Mouse (Mus musculus): ENCODE results near the gene Mid1.
"Not testable (repeated sequence)": the region's sequence is repeated elsewhere in the genome, so short reads cannot be mapped to it uniquely, and the experiment has no call there.

Mid1 gene

GRCm38 (mm10) chrX:169983401-169984165 lies 298.6 kb downstream of the Mid1 start:
- not testable (repeated sequence) for ATAC-seq (ENCODE audit: insufficient number of reproducible peaks, low FRiP score, low TSS enrichment)

GRCm38 (mm10) chrX:169984331-169984730 lies 299.3 kb downstream of the Mid1 start:
- ATAC-seq (ENCODE audit: insufficient number of reproducible peaks, low FRiP score, low TSS enrichment) = not testable (repeated sequence)

- not testable (repeated sequence) for ATAC-seq (ENCODE audit: insufficient number of reproducible peaks, low FRiP score, low TSS enrichment)
These were observed 299.9 kb downstream of the Mid1 start for GRCm38 (mm10) chrX:169984853-169985252.

- peak; percentile 11; the same call in 1 of the 2 replicates for ATAC-seq (ENCODE audit: insufficient number of reproducible peaks, low FRiP score, low TSS enrichment)
These were observed 300.8 kb downstream of the Mid1 start for GRCm38 (mm10) chrX:169985796-169986195.

- ATAC-seq (ENCODE audit: insufficient number of reproducible peaks, low FRiP score, low TSS enrichment) = peak; percentile 85
These were observed 301.7 kb downstream of the Mid1 start for GRCm38 (mm10) chrX:169986519-169987367.

- peak; percentile 18 for ATAC-seq (ENCODE audit: insufficient number of reproducible peaks, low FRiP score, low TSS enrichment)
These were observed 302.4 kb downstream of the Mid1 start for GRCm38 (mm10) chrX:169987368-169987837.

- ATAC-seq (ENCODE audit: insufficient number of reproducible peaks, low FRiP score, low TSS enrichment) = peak; percentile 12
These were observed 303.7 kb downstream of the Mid1 start for GRCm38 (mm10) chrX:169988571-169989218.

- ATAC-seq (ENCODE audit: insufficient number of reproducible peaks, low FRiP score, low TSS enrichment) = peak; percentile 22; the same call in 1 of the 2 replicates
These were observed 304.2 kb downstream of the Mid1 start for GRCm38 (mm10) chrX:169989219-169989595.

- ATAC-seq (ENCODE audit: insufficient number of reproducible peaks, low FRiP score, low TSS enrichment) = not testable (repeated sequence)
These were observed 305.0 kb downstream of the Mid1 start for GRCm38 (mm10) chrX:169989691-169990631.

- ATAC-seq (ENCODE audit: insufficient number of reproducible peaks, low FRiP score, low TSS enrichment) = not testable (repeated sequence)
These were observed 306.3 kb downstream of the Mid1 start for GRCm38 (mm10) chrX:169991128-169991873.

GRCm38 (mm10) chrX:169992086-169992930 lies 307.3 kb downstream of the Mid1 start:
- not testable (repeated sequence) for ATAC-seq (ENCODE audit: insufficient number of reproducible peaks, low FRiP score, low TSS enrichment)

GRCm38 (mm10) chrX:169992951-169993547 lies 308.1 kb downstream of the Mid1 start:
- not testable (repeated sequence) for ATAC-seq (ENCODE audit: insufficient number of reproducible peaks, low FRiP score, low TSS enrichment)

GRCm38 (mm10) chrX:169994011-169994865 lies 309.2 kb downstream of the Mid1 start:
- ATAC-seq (ENCODE audit: insufficient number of reproducible peaks, low FRiP score, low TSS enrichment) = not testable (repeated sequence)

GRCm38 (mm10) chrX:169994866-169995711 lies 310.1 kb downstream of the Mid1 start:
- peak; percentile 60; the same call in 1 of the 2 replicates for ATAC-seq (ENCODE audit: insufficient number of reproducible peaks, low FRiP score, low TSS enrichment)

- ATAC-seq (ENCODE audit: insufficient number of reproducible peaks, low FRiP score, low TSS enrichment) = not testable (repeated sequence)
These were observed 311.0 kb downstream of the Mid1 start for GRCm38 (mm10) chrX:169995909-169996521.

All from cerebellum, adult (tissue).